Mouse (Mus musculus) neural tube, embryonic 11.5 days (tissue): ENCODE data around the gene Hadhb. TPM values are rescaled to one million over a fixed set of nuclear protein-coding genes. Genes with fewer than 3 reads are reported as not detected.
A peak's percentile ranks its signal among the peaks of the same experiment; 100 is the strongest.

Source experiments
- ATAC-seq: fragments of 200-750 bp; cut with Nextera tagmentation; 2 replicates; pipeline ENCODE4 v1.8.0; 2017; ENCODE audit warnings: moderate number of reproducible peaks, mild to moderate bottlenecking, moderate TSS enrichment, moderate library complexity; ENCODE audit not compliant: insufficient read depth, low FRiP score, low TSS enrichment
- DNase-seq: peaks from one replicate; pipeline ENCODE4 v3.0.0-alpha.2; 2015; ENCODE audit warnings: low spot score
- H3K27ac ChIP-seq: fragments of 300-500 bp; sonication (generic); 2 replicates; pipeline ENCODE4 v1.5.1; 2014; ENCODE audit warnings: low read depth, mild to moderate bottlenecking, low read length
- H3K27me3 ChIP-seq: fragments of 300-500 bp; sonication (generic); 2 replicates; pipeline ENCODE4 v1.6.1; 2014; ENCODE audit warnings: mild to moderate bottlenecking, low read length, mixed read lengths; ENCODE audit not compliant: control insufficient read depth, insufficient read depth
- H3K36me3 ChIP-seq: fragments of 300-500 bp; sonication (generic); 2 replicates; pipeline ENCODE4 v1.6.1; 2014; ENCODE audit warnings: mild to moderate bottlenecking, low read length, moderate library complexity, mixed read lengths; ENCODE audit not compliant: control insufficient read depth, insufficient read depth
- H3K4me1 ChIP-seq: fragments of 300-500 bp; sonication (generic); 2 replicates; pipeline ENCODE4 v1.6.1; 2014; ENCODE audit warnings: low read length, mixed read lengths; ENCODE audit not compliant: control insufficient read depth, insufficient read depth
- H3K4me2 ChIP-seq: fragments of 300-500 bp; sonication (generic); 2 replicates; pipeline ENCODE4 v1.6.1; 2014; ENCODE audit warnings: low read depth, mild to moderate bottlenecking, moderate library complexity
- H3K4me3 ChIP-seq: fragments of 300-500 bp; sonication (generic); 2 replicates; pipeline ENCODE4 v1.5.1; 2014; ENCODE audit warnings: low read depth, low read length
- H3K9ac ChIP-seq: fragments of 300-500 bp; sonication (generic); 2 replicates; pipeline ENCODE4 v1.6.1; 2014; ENCODE audit warnings: mild to moderate bottlenecking, low read length
- H3K9me3 ChIP-seq: fragments of 300-500 bp; sonication (generic); 2 replicates; pipeline ENCODE4 v1.6.1; 2016; ENCODE audit warnings: low read length; ENCODE audit not compliant: control insufficient read depth
- WGBS: fragments of 180-500 bp; shearing (Covaris S2); extraction: QIAGEN DNeasy Blood & Tissue Kit; methylation state at CpG from one replicate; pipeline ENCODE4 v1.1.7; 2014; 5-methylcytosine and 5-hydroxymethylcytosine counted together
- polyA plus RNA-seq: library from polyadenylated mRNA; unstranded; fragments of >200 nt; fragmentation: Nextera tagmentation; extraction: Ambion mirVana; gene quantifications from 2 replicates; pipeline ENCODE4 v1.2.1, GENCODE M21; 2014

Hadhb gene
- polyA plus RNA-seq, 1 experiment from 2014 or later = 108 TPM

DNA sequence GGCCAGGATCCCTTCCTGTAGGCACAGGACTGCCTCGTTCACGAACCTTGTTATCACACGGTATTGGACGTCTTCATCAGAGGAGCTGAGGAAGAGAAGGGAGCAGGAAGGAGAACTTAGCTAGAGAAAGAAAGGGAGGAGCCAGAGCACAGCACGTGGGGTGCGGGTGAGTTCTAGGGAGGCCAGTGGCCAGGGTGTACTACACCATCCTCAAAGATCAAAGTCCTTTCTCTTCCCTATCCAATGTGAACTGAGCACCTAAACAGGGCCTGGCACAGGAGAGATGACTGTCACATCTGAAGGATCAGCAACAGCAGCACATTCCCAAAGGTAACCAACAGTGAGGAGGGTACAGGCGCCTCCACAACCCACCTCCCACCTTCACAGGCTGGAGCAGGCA, 34.9 kb upstream of the Hadhb start:
- ATAC-seq (no peak), DNase-seq (no peak)
- H3K36me3 ChIP-seq = peaks cover 17% of the 10 kb centered on the region
- H3K4me1 ChIP-seq = no peaks in the 10 kb centered on the region
- WGBS = 89% methylated on average over 7 of the region's 7 CpGs
- no peak overlapping the region for H3K4me2 ChIP-seq
- no peaks in the 10 kb centered on the region; the same call in 1 of the 2 replicates for H3K27me3 ChIP-seq
- no peak overlapping the region for H3K4me3 ChIP-seq
- no peaks in the 10 kb centered on the region for H3K9me3 ChIP-seq
- H3K9ac ChIP-seq = no peak overlapping the region
- H3K27ac ChIP-seq = no peak overlapping the region

DNA sequence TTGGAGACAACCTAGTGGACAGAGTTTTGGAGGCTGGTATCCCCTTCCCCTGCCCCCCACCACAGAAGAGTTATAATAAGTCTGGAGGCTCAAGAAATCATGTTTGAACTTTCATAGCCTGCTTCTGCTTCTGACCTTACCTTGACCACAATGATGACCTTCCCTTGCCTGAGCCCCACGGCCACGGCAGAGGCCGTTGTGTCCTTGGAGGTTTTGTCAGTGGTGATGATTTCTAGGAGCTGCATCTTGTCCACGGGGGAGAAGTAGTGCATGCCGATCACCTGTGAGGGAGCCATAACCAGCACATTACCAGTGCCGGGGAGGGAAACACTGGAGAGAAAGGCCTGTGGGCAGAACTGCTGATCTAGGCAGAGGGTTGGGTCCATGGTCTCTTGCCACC, 32.6 kb upstream of the Hadhb start:
- Histone ChIP-seq H3K27ac (no peak overlapping the region), H3K4me3 (no peak overlapping the region), H3K9me3 (no peaks in the 10 kb centered on the region), H3K4me1 (no peaks in the 10 kb centered on the region), H3K9ac (no peak overlapping the region), H3K36me3 (peaks cover 15% of the 10 kb centered on the region), H3K27me3 (no peaks in the 10 kb centered on the region), H3K4me2 (no peak overlapping the region)
- WGBS = 93% methylated on average over 6 of the region's 6 CpGs
- no peak for ATAC-seq
- DNase-seq = no peak

DNA sequence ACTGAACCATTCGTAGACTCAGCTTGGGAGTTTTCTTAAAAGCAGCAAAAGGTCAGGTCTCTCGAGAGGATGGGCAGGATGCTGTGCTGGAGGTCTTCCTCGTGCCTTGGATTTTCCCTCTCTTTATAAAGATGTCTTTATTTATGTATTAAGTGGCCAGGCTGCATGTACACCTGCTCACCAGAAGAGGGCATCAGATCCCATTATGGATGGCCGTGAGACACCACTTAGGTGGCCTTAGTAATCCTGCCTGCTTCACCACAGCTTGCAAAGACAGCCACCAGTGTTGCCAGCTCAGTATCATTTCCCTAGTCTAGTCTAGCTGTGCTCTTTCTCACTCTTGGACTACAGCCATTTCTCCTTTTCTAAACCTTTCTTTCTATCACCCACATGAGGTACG, 29.5 kb upstream of the Hadhb start:
- peak; percentile 20; the same call in 1 of the 2 replicates for ATAC-seq
- no peak for DNase-seq
- H3K4me1 ChIP-seq = no peaks in the 10 kb centered on the region
- WGBS = 59% methylated on average over 5 of the region's 5 CpGs
- H3K4me3 ChIP-seq = no peak overlapping the region
- no peak overlapping the region for H3K4me2 ChIP-seq
- H3K27ac ChIP-seq = no peak overlapping the region
- peaks cover 5% of the 10 kb centered on the region for H3K36me3 ChIP-seq
- no peaks in the 10 kb centered on the region for H3K27me3 ChIP-seq
- no peak overlapping the region for H3K9ac ChIP-seq
- no peaks in the 10 kb centered on the region for H3K9me3 ChIP-seq

DNA sequence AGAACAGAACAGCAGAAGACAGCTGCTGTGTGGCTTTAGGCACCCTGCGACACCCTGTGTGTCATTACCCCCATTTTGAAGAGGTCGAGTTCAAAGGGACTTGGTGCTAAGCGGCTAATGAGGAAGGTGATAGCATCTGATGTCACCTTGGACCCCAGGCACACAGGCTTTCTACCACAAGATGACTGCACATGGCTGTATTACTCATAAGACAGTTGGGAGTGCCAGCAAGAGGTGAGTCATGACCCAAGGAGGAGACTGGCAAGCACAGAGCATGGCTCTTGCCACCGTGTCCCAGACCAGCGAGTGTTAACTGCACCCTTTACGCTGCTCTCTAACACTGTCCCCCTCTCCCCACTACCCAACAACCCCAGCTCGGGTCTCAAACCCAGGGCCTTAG, 28.3 kb upstream of the Hadhb start:
- no peak for ATAC-seq
- Histone ChIP-seq H3K4me1 (no peaks in the 10 kb centered on the region), H3K27ac (no peak overlapping the region), H3K4me2 (no peak overlapping the region), H3K4me3 (no peak overlapping the region), H3K36me3 (peaks cover 4% of the 10 kb centered on the region), H3K9me3 (no peaks in the 10 kb centered on the region), H3K27me3 (no peaks in the 10 kb centered on the region), H3K9ac (no peak overlapping the region)
- 90% methylated on average over 7 of the region's 7 CpGs for WGBS
- no peak for DNase-seq

DNA sequence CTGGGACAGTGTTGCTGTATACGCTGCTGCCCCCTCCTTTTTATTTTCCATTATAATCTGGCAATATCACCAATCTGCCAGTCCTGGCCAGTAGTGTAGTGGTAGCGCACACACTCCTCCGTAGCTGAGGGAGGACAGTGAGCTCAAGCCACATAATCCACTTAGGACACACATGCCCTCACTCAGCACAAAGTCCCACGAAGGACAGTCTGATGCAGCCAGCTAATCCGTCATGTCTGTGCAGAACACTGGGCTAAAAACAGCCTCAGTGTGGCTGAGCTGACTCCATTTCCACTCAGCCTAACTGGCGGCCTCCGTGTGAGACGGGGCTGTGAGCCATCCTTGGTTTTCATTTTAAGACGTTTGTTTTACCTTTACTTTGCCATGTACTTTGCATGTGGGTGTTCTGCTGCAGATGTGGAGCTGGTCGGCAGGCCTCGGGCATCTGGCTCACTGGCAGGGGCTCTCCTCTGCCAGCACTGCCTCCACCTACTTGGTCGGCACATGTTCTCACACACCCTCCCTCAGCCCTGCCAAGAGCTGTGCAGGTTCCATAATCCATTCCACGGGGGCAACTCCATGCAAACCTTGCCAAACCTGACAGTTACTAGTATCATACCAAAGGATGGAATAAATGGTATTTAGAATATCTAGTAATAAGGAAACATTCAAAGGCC, 27.0 kb upstream of the Hadhb start:
- H3K36me3 ChIP-seq = peaks cover 2% of the 10 kb centered on the region
- no peak overlapping the region for H3K4me3 ChIP-seq
- no peak for ATAC-seq
- no peak overlapping the region for H3K9ac ChIP-seq
- H3K4me2 ChIP-seq = no peak overlapping the region
- H3K27ac ChIP-seq = no peak overlapping the region
- H3K4me1 ChIP-seq = no peaks in the 10 kb centered on the region
- WGBS = 92% methylated on average over 13 of the region's 13 CpGs
- H3K27me3 ChIP-seq = no peaks in the 10 kb centered on the region
- no peak for DNase-seq
- no peaks in the 10 kb centered on the region for H3K9me3 ChIP-seq

DNA sequence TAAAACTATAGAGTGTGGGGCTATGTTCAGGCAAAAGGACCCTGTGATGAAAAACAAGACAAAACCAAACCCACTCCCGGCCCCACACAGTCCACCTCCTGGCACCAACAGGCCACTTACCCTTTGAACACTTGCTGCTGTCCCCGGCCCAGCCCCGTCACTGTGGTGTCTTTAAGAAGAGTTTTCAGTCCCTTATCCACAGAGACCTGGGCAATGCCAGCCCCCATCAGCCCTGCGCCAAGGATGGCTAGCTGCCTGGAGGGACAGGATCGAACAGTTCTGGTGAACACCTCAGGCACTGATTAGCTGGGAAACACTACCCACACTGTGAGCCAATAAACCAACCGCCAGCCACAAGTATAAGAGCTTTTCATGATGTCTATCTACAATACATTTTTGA, 26.4 kb upstream of the Hadhb start:
- no peaks in the 10 kb centered on the region for H3K9me3 ChIP-seq
- ATAC-seq = no peak
- H3K27ac ChIP-seq = no peak overlapping the region
- no peaks in the 10 kb centered on the region for H3K4me1 ChIP-seq
- H3K9ac ChIP-seq = no peak overlapping the region
- H3K4me3 ChIP-seq = no peak overlapping the region
- H3K4me2 ChIP-seq = no peak overlapping the region
- no peak for DNase-seq
- 91% methylated on average over 6 of the region's 6 CpGs for WGBS
- H3K27me3 ChIP-seq = no peaks in the 10 kb centered on the region
- peaks cover 2% of the 10 kb centered on the region for H3K36me3 ChIP-seq

DNA sequence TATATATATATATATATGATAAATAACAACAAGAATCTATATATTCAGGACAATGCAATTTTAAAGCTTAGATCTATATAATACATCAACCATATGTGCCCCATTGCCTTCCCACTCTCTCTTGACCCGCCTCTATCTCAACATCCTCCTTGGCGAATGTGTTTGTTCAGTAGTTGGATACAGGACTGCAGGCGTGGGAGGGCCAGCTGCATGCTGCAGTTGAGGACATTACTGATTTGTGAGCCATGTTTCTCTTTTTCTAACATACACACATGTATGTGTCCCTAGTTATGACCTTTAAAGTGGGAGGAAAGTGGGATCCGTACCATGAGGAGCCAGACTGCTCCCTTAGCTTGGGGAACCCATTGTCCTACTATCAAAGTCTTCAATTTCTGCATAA, 23.8 kb upstream of the Hadhb start:
- Histone ChIP-seq H3K4me1 (no peaks in the 10 kb centered on the region), H3K9me3 (no peaks in the 10 kb centered on the region), H3K4me3 (no peak overlapping the region), H3K36me3 (peaks cover 6% of the 10 kb centered on the region), H3K27ac (no peak overlapping the region), H3K9ac (no peak overlapping the region), H3K27me3 (no peaks in the 10 kb centered on the region), H3K4me2 (no peak overlapping the region)
- DNase-seq (no peak), ATAC-seq (no peak)
- 91% methylated on average over 4 of the region's 4 CpGs for WGBS

DNA sequence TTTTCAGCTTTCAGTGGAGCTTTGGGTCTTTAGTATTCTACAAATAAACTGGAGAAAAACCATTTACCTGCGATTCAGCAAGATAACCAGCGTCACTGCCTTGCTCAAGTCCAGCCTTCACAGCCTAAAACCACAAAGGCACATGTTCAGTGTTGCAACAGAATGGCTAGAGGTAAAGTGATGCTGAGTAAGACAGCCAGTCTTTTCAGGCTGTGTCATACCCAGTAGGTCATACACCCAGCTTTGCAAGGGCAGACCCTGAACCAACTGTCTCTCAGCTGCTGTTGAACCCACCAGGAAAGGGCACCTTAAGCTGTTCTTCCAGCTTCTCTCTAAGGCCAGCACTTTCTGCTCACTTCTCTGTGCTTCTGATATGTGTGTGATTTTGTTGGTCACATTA, 22.9 kb upstream of the Hadhb start:
- Histone ChIP-seq H3K27ac (no peak overlapping the region), H3K4me2 (no peak overlapping the region), H3K27me3 (no peaks in the 10 kb centered on the region), H3K36me3 (peaks cover 6% of the 10 kb centered on the region), H3K4me1 (no peaks in the 10 kb centered on the region), H3K4me3 (no peak overlapping the region), H3K9ac (no peak overlapping the region), H3K9me3 (no peaks in the 10 kb centered on the region)
- WGBS = 98% methylated on average over 2 of the region's 2 CpGs
- ATAC-seq (no peak), DNase-seq (no peak)

DNA sequence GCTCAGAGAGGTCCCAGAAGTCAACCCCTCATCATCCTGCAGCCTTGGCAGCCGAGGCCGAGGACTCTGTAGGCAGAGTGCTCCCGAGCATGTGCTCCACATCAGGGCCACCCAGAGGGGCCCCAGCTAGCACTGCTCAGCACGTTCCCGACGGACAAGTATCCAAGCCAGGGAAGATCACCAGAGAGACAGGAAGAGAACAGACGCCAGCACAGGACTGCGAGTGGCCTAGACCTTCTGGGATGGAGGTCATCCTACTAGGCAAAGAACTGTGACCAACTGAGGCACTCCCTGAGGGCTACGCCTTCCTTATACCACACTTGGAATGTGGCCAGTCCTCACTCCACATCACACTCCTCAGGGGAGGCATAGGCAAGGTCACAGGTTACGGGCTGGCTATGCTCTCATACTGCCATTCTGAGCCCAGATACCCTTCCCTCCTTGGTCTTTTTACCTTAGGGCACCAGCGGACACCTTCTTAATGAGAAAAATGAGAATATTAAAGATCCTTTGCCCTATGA, 19.3 kb upstream of the Hadhb start:
- Histone ChIP-seq H3K36me3 (peaks cover 4% of the 10 kb centered on the region; the same call in 1 of the 2 replicates), H3K27ac (no peak overlapping the region), H3K9ac (no peak overlapping the region), H3K4me1 (no peaks in the 10 kb centered on the region), H3K4me2 (no peak overlapping the region), H3K9me3 (no peaks in the 10 kb centered on the region), H3K4me3 (no peak overlapping the region), H3K27me3 (no peaks in the 10 kb centered on the region)
- WGBS = 93% methylated on average over 11 of the region's 11 CpGs
- ATAC-seq (no peak), DNase-seq (no peak)
